Mouse (Mus musculus): ENCODE results near the gene Gm21962. TPM values are rescaled to one million over a fixed set of nuclear protein-coding genes. Genes with fewer than 3 reads are reported as not detected.

Gene Gm21962
- total RNA-seq, 2 experiments from 2014 or later: not detected

DNA sequence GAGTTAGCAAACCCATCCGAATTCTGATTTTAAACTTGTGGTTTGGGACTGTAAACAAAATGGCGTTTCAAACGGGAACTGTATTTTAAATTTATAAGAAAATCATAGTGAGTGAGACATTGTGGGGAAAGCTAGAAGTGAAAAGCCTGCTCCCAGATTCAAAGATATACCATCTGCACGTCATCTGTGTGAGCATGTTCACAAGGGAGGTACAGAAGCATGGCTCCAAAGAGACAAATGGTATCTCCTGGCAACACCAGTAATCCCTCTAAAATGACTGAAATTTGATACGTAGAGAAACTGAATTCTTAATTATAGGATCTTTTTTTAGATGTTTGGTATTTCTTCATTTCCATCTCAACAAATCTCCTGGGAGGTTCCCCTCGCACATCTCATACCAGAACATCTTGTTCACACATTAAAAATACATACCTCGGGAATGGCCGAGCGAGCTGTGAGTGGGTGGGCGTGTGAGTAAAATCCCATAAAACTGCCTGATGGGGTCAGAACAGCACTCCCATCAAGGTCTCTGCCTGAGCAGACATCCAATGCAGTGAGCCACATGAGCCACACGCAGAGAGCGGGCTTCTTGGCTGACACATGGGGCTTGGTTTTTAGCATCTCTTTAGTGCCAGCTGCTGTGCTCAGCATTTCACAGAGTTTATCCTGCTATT is 23.8 kb upstream of the Gm21962 start:
- no peak for DNase-seq
- intact Hi-C loops (cut with DNase I): no loop called here
- no peak overlapping the region for H3K27ac ChIP-seq
- H3K4me3 ChIP-seq: no peak overlapping the region
- TF ChIP-seq CTCF (IDR thresholded peaks at IDR 0.05): no peak

DNA sequence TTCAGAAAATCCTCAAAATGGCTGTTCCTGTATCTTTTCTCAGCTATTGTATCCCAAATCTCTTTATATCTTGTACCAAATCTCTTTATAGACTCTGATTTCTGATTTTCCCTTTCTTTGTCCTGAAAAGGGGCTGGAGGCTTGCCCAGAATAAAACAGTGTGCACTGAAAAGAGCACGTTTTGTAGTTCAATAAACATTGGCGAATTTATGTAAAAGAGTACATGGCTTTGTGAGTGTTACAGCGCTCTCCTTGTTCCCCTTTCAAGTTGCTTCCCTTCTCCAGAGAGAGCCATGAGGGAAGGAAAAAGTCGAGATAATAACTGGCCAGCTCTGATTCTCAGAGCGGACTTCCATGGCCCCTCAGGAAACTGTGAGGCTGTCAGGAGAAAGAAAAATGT is 22.2 kb upstream of the Gm21962 start:
- DNase-seq: no peak
- H3K4me3 ChIP-seq: no peak overlapping the region
- intact Hi-C loops (cut with DNase I): no loop called here
- H3K27ac ChIP-seq: no peak overlapping the region
- no peak for TF ChIP-seq CTCF (IDR thresholded peaks at IDR 0.05)

DNA sequence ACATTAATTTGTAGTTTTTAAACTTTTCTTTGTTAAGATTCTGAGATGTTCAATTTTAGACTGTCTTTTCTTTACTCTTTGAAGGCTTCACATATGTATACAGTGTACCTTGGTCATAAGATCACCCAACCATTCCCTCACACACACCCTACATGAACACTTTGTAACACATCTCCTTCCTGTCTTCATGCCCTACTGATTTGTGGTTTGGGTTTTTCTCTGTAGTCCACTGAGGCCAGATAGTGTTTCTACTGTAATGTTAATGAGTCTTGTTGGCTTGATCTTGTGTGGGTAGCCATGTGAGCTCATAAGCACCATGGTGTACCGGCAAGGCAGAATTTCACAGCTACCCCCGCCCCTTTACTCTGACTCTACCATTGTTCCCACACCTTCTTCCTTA is 18.5 kb upstream of the Gm21962 start:
- intact Hi-C loops (cut with DNase I): no loop called here
- H3K27ac ChIP-seq: no peak overlapping the region
- no peak for TF ChIP-seq CTCF (IDR thresholded peaks at IDR 0.05)
- DNase-seq: no peak
- no peak overlapping the region for H3K4me3 ChIP-seq

DNA sequence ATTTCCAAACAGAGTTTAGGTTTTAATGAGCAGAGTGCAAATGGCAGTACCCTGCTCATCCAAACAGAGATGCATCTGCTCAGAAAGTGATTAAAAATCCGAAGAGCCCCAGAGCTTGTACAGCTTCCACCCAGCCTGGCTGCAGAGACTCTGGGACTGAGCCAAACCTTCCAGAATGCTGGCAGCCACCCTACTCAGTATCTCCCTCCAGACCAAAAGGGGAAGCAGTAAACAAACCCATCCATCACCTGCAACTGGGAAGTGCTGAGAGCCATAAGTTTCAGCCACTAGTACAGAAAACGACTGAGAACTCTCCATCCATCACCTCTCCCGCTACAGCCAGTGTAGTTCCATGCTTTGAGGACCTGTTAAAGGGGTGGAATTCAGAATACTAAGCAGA is 9.6 kb downstream of the Gm21962 start:
- peak; percentile 75 for DNase-seq
- intact Hi-C loops (cut with DNase I): no loop called here
- TF ChIP-seq CTCF (IDR thresholded peaks at IDR 0.05): no peak
- H3K27ac ChIP-seq: peak overlapping the region; percentile 40; the same call in 1 of the 2 replicates
- H3K4me3 ChIP-seq: no peak overlapping the region

DNA sequence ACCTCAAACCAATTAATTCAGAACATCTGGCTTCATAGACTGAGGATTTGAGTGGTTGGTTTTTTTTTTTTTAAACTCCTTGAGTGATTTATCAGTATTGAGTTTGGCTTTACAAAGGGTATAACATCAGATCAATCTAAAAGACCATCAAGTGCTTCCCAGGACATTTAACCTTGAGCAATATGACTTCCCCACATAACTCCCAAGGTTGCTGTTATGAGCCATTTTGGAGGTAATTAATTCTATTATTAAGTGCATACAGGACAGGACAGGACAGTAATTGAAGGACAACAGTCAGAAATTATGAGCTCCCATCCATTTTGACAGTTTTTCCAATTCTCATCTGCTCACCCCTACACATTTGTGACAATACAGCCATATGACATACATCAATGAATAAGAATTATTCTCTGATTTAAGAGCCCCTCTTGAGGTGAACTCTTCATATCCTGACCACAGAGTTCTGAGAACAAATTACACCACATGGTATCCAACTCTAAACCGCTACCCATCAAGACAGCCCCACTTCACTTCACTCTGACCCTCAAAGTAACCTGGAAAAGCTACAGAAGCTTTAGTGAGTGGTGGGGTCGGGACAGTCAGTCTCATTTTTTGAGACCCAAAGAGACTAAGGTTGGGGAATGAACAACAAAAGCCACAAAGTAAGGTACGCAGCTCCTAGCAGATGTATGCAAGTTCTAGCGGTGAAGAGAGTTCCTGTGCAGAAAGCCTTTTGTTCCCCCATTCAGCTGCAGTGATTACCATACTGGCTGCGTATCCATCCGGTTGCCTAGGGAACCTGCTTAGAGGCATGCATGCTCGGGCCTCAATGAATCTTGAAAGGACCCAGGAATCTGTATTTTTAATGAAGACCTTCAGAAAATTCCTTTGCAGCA is 11.8 kb downstream of the Gm21962 start:
- no peak for DNase-seq
- intact Hi-C loops (cut with DNase I): no loop called here
- no peak for TF ChIP-seq CTCF (IDR thresholded peaks at IDR 0.05)
- Histone ChIP-seq H3K4me3 (no peak overlapping the region), H3K27ac (no peak overlapping the region)

DNA sequence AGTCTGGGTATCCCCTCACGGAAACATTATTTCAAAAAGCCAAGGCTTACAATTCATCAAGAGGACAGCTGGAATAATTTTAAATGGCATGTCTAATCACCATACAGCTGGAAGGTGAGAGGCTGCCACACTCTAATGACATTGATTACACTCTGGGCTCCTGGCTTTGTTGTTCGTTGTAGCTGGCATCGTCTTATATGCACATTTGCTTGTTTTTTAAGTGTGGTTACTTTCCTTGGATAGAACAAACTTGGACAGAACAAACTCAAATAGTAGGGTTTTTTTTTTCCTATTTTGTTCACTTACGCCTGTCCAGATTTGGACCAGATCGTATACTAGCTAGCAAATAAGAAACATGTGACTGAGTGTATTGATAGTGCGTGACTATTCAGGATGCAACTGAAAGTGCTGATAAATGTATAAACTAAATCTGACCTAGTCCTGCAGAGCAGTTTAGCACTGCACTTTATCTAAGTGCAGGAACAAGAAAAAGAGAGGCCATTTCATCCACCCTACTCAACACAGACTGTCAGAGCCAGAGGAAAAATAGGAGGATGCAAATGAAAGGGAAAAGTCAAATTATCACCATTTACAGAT is 12.6 kb downstream of the Gm21962 start:
- no peak for TF ChIP-seq CTCF (IDR thresholded peaks at IDR 0.05)
- intact Hi-C loops (cut with DNase I): no loop called here
- no peak for DNase-seq

DNA sequence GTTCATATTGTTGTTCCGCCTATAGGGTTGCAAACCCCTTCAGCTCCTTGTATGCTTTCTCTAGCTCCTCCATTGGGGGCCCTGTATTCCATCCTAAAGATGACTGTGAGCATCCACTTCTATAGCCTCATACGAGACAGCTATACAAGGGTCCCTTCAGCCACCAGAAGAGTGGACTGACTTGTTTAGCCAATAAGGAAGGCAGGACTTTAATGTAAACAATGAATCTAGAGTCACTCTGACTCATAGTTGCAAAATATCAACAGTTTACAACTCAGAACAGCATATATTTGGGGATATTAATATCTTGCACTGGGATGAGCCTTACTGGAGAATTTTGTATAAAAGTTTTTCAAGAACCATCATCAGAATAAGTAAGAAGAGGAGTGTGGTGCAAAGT is 15.6 kb downstream of the Gm21962 start:
- intact Hi-C loops (cut with DNase I): no loop called here
- Histone ChIP-seq H3K27ac (no peak overlapping the region), H3K4me3 (no peak overlapping the region)
- DNase-seq: no peak
- TF ChIP-seq CTCF (IDR thresholded peaks at IDR 0.05): no peak

More for the DNA sequence above, 12.6 kb downstream of the Gm21962 start:
- H3K4me3 ChIP-seq: no peak overlapping the region
- H3K27ac ChIP-seq: no peak overlapping the region

DNA sequence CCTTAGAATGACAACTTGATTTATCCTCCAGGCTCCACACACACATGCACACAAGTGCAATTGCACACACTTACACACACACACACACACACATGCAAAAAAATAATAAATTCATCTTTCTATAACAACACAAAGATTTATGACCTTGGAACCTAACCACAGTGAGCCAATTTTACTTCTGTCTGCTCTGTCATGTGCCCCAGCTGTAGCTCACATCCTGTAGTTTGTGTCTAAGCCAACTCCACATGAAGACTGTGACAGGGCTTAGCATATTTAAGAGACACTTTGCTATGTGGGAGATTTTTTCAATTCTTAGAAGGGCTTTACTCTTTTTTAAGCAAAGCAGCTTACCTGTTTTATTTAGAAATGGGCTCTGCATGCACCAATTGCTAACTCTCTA is 20.2 kb downstream of the Gm21962 start:
- no peak overlapping the region for H3K27ac ChIP-seq
- TF ChIP-seq CTCF (IDR thresholded peaks at IDR 0.05): no peak
- no peak overlapping the region for H3K4me3 ChIP-seq
- intact Hi-C loops (cut with DNase I): no loop called here
- DNase-seq: no peak

DNA sequence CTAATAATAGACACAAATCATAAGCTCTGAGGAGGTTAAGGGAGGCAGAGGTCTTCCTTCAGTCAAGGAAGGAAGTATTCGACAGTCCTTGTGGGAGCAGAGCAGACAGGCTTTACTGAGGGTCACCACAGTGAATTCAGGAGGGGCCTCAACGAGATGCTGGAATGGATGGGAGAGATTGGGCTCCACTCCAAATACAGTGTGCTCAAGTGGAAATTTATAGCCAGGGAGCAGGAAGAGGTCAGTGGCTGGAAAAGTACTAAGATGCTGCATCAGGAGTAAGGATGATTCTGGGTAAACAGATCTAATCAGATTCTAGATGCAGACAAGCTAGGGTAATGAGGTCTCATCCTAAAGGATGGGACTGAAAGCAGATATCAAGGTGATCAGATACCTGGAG is 44.6 kb downstream of the Gm21962 start:
- intact Hi-C loops (cut with DNase I): no loop called here
- no peak for DNase-seq
- TF ChIP-seq CTCF (IDR thresholded peaks at IDR 0.05): no peak
- Histone ChIP-seq H3K4me3 (no peak overlapping the region), H3K27ac (no peak overlapping the region)

DNA sequence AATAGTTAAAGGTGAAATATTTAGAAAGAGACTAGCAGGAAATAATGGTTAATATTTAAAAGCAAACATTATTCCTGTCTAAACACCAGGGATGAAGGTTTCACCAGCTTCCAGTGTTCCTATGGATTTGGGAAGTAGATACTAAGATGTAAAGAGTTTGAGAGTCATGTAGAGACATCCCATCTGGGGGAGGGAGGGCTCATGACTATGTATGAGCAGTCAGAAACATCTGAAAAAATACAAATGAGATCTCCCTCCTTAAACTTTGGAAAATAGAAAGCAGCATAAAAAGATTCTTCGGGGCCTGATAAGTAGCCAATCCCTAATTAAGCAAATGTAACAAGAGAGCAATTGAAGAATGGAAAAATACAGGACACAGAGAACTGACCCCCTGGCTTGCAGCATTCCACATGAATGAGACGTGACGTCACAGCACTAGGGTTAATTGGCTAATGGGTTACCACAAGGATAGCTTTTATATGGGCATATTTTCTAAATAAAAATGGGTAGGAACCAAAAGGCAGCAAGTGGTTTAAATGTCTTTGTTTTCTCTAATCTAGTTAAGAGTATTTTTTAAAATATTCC is 45.3 kb downstream of the Gm21962 start:
- no peak for TF ChIP-seq CTCF (IDR thresholded peaks at IDR 0.05)
- H3K27ac ChIP-seq: no peak overlapping the region
- intact Hi-C loops (cut with DNase I): no loop called here
- no peak for DNase-seq
- no peak overlapping the region for H3K4me3 ChIP-seq

Small RNAs within 50 kb of the gene (microRNA-seq; reads per million reads assigned to microRNA genes)
- not detected for gene Gm22468

Other genes with a start within 250 kb of the Gm21962 start
- 100 to 1,000 TPM; 226 to 250 TPM for gene Ddit4l, start 49.9 kb upstream of the Gm21962 start, total RNA-seq (2021)
- gene H2afz, start 193.0 kb downstream of the Gm21962 start, total RNA-seq (2021): 10 to 100 TPM; 64.1 to 76.3 TPM
- gene Dnajb14, start 196.2 kb downstream of the Gm21962 start, total RNA-seq (2021): 1 to 10 TPM; 7.6 to 9.5 TPM
- 10 to 100 TPM; 45.9 to 53.1 TPM for gene Lamtor3, start 247.0 kb downstream of the Gm21962 start, total RNA-seq (2021)

All from gastrocnemius, adult 2 months (tissue).